Mouse (Mus musculus): Measurements from ENCODE around the gene Lmna. TPM values are rescaled to one million over a fixed set of nuclear protein-coding genes. Genes with fewer than 3 reads are reported as not detected.
A peak's percentile ranks its signal among the peaks of the same experiment; 100 is the strongest.

Gene Lmna
- total RNA-seq, 2 experiments from 2014 or later, result 34.6 to 36.1 TPM

DNA sequence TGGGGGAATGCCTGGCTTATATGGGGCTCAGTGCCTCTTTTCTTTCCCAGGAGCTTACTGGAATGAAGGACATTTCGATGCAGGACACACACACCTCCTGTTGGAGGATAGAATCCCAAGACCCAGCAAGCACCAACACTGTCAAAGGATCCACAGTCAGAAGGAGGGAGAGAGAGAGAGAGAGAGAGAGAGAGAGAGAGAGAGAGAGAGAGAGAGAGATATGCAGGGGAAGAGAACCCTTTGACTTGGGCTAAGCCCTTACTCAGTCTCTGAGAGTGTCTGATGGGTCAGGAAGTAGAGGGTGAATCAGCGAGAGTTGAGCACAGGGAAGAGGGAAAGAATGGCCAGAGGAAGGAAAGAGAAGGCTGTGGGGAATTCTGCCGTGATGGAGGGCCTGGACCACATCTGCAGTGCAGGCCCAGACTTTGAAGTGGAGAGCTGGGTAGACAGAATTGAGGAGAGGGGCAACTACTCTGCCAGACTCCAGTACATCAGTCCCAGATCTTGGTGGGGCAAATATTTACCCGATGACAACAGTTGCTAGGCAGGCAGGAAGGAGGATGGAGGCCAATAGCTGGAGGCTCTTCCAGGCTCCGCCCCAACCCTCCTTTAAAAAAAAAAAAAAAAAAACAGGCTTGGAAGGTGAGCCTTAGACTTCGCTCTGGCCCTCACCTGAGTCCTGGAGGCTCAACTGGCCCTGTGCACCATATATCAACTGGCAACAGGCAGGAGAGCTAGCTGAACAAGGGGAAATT, 2.6 kb upstream of the Lmna start:
- TF ChIP-seq CTCF (conservative IDR thresholded peaks at IDR 0.05), result no peak
- DNase-seq (ENCODE audit: low spot score in 2 of 2), result no peak
- H3K27ac ChIP-seq, result no peak overlapping the region
- no peak overlapping the region for H3K4me3 ChIP-seq

GRCm38 (mm10) chr3:88511559-88511958, 1.8 kb upstream of the Lmna start:
- no peak overlapping the region for H3K4me3 ChIP-seq
- TF ChIP-seq CTCF (conservative IDR thresholded peaks at IDR 0.05), result no peak
- no peak overlapping the region for H3K27ac ChIP-seq
- DNase-seq (ENCODE audit: low spot score in 2 of 2), result no peak

DNA sequence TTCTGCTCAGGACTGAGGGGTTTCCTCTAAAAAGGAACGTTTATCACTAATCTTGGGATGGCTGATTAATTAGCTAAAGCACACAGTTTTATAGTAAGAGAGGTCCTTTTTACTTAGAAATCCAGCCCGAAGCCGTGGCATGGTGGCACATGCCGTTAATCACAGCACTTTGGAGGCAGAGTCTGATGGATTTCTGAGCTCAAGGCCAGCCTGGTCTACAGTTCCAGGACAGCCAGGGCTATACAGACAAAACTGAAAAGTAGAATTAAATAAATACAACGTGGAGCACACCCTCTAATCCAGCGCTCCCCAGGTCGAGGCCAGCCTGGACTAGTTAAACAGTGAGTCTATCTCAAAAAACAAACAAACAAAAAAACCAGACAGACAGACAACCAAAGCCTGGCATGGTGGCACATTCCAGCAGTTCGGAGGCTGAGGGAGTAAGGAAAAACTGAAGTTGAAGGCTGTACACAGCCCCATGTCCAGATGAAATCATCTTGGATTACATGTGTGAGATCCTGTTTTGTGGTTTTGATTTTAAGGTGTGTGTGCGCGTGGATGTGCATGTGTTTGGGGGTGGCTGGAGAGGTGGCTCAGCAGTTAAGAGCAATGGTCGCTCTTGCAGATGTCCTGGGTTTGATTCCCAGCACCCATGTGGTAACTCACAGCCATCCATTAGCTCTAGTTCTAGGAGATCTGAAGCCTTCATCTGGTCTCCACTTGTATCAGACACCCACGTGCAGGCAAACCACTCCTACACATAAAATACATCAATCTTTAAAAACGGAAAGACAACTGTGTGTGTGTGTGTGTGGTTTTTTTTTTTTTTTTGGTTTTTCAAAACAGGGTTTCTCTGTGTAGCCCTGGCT, 899 bp upstream of the Lmna start:
- DNase-seq (ENCODE audit: low spot score in 2 of 2), result no peak
- H3K4me3 ChIP-seq, result peak overlapping the region; percentile 55
- peak overlapping the region; percentile 77 for H3K27ac ChIP-seq
- no peak for TF ChIP-seq CTCF (conservative IDR thresholded peaks at IDR 0.05)

GRCm38 (mm10) chr3:88509250-88509649, 506 bp downstream of the Lmna start:
- no peak for TF ChIP-seq CTCF (conservative IDR thresholded peaks at IDR 0.05)
- H3K4me3 ChIP-seq, result peak overlapping the region; percentile 55
- DNase-seq (ENCODE audit: low spot score in 2 of 2), result no peak
- peak overlapping the region; percentile 77 for H3K27ac ChIP-seq

DNA sequence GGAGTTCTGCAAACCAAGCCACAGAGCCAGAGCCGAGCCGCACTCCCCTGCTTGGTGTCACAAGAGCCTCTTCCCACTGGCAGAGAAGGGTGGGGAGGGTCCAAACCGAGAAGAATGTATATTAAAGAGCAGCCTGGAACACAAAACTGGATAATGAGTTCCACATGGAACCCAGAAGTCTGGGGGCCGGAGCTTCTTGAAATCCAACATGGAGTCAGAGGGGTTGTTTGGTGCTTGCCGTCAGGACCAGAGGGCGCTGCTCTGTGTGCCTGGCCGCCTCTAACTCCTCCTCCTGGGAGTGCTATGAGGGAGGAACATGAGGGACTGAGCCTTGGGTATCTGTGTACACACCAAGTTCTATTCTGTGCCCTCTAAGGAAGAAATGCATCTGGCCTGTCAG, 4.0 kb downstream of the Lmna start:
- no peak for DNase-seq (ENCODE audit: low spot score in 2 of 2)
- no peak for TF ChIP-seq CTCF (conservative IDR thresholded peaks at IDR 0.05)
- Histone ChIP-seq H3K27ac (no peak overlapping the region), H3K4me3 (no peak overlapping the region)

DNA sequence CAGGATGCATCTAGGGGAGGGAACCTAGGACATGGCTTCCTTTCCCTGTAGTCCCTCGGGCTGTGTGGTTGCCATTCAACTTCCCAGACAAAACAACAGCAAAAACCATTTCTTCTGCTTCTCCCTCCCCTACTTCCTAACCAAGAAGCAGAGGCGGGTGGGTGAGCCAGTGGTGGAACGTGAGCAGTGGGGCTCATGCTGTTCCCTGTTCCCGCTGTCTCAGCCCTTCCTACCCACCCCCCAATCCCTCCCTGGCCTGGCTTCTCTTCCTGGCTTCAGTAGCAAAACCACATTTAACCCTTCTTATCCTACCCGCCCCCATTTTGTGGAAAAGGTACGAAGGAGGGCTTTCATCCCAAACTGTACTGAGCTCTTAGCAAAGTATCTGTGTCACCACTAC, 4.7 kb downstream of the Lmna start:
- Histone ChIP-seq H3K4me3 (no peak overlapping the region), H3K27ac (no peak overlapping the region)
- TF ChIP-seq CTCF (conservative IDR thresholded peaks at IDR 0.05), result no peak
- no peak for DNase-seq (ENCODE audit: low spot score in 2 of 2)

- TF ChIP-seq CTCF (conservative IDR thresholded peaks at IDR 0.05), result no peak
- no peak for DNase-seq (ENCODE audit: low spot score in 2 of 2)
- Histone ChIP-seq H3K4me3 (no peak overlapping the region), H3K27ac (peak overlapping the region; percentile 92; the same call in 1 of the 2 replicates)
Measured at GRCm38 (mm10) chr3:88503881-88504746, 5.6 kb downstream of the Lmna start.

DNA sequence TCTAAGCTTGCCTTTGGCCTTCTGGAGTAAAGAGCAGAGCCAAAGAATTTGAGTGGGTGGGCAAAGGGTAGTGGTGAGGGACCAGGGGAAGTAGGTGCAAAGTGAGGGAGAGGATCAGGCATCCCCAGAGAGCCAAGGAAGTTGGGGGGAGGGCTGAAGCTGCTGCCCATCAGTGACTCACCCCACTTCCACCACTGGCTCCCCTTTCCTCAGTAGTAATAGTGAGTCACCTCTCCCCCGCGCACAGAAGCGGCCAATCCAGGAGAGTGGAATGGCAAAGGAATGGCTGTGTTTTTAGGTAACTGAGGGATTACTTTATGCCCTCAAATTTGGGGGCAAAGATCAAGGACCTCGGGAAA, 6.3 kb downstream of the Lmna start:
- no peak for DNase-seq (ENCODE audit: low spot score in 2 of 2)
- H3K27ac ChIP-seq, result peak overlapping the region; percentile 92
- H3K4me3 ChIP-seq, result peak overlapping the region; percentile 98; the same call in 1 of the 2 replicates

GRCm38 (mm10) chr3:88502641-88503504, 6.9 kb downstream of the Lmna start:
- DNase-seq (ENCODE audit: low spot score in 2 of 2), result peak; percentile 92 to 93
- H3K4me3 ChIP-seq, result peak overlapping the region; percentile 98
- no peak for TF ChIP-seq CTCF (conservative IDR thresholded peaks at IDR 0.05)
- peak overlapping the region; percentile 92 for H3K27ac ChIP-seq

More for the DNA sequence above, 6.3 kb downstream of the Lmna start:
- no peak for TF ChIP-seq CTCF (conservative IDR thresholded peaks at IDR 0.05)

- DNase-seq (ENCODE audit: low spot score in 2 of 2), result no peak
- TF ChIP-seq CTCF (conservative IDR thresholded peaks at IDR 0.05), result no peak
- Histone ChIP-seq H3K4me3 (peak overlapping the region; percentile 98), H3K27ac (peak overlapping the region; percentile 92)
Measured at GRCm38 (mm10) chr3:88502031-88502571, 7.7 kb downstream of the Lmna start.

GRCm38 (mm10) chr3:88501366-88502030, 8.3 kb downstream of the Lmna start:
- no peak for TF ChIP-seq CTCF (conservative IDR thresholded peaks at IDR 0.05)
- DNase-seq (ENCODE audit: low spot score in 2 of 2), result no peak
- Histone ChIP-seq H3K4me3 (peak overlapping the region; percentile 98), H3K27ac (peak overlapping the region; percentile 92)
